Mouse (Mus musculus) liver, adult 2 months (tissue): Measurements from ENCODE around the gene Lcn9. TPM values are rescaled to one million over a fixed set of nuclear protein-coding genes. Genes with fewer than 3 reads are reported as not detected.

ENCODE experiments used
- DNase-seq: peaks from one replicate; pipeline ENCODE4 v3.0.0-alpha.2; 2011; ENCODE audit warnings: low read depth, low spot score; ENCODE audit errors: extremely low read depth
- H3K27ac ChIP-seq: fragments of 200-500 bp; replicated peaks from 2 replicates; pipeline ENCODE4 v1.5.1; 2012; ENCODE audit warnings: low read depth, mild to moderate bottlenecking, control low read depth, inconsistent platforms, low read length; ENCODE audit not compliant: insufficient read depth
- H3K27me3 ChIP-seq: fragments of 200-500 bp; 2 replicates; pipeline ENCODE4 v1.6.1; 2012; ENCODE audit warnings: mild to moderate bottlenecking, moderate library complexity, low read length, inconsistent platforms; ENCODE audit not compliant: control insufficient read depth, insufficient read depth
- H3K36me3 ChIP-seq: fragments of 200-500 bp; 2 replicates; pipeline ENCODE4 v1.6.1; 2012; ENCODE audit warnings: low read length, inconsistent platforms; ENCODE audit not compliant: control insufficient read depth, insufficient read depth
- H3K4me1 ChIP-seq: fragments of 200-500 bp; 2 replicates; pipeline ENCODE4 v1.6.1; 2011; ENCODE audit warnings: low read length; ENCODE audit not compliant: control insufficient read depth, insufficient read depth
- H3K4me3 ChIP-seq: fragments of 200-500 bp; 2 replicates; pipeline ENCODE4 v1.5.1; 2011; ENCODE audit warnings: low read depth, mild to moderate bottlenecking, control low read depth, low read length, moderate library complexity; ENCODE audit not compliant: insufficient read depth
- H3K79me2 ChIP-seq: fragments of 200-500 bp; 2 replicates; pipeline ENCODE4 v1.6.1; 2012; ENCODE audit warnings: inconsistent platforms, mild to moderate bottlenecking, low read length, moderate library complexity; ENCODE audit not compliant: control insufficient read depth, insufficient read depth
- H3K9ac ChIP-seq: fragments of 200-500 bp; 2 replicates; pipeline ENCODE4 v1.6.1; 2012; ENCODE audit warnings: low read depth, mild to moderate bottlenecking, control low read depth, inconsistent platforms, low read length
- CTCF ChIP-seq: fragments of 200-500 bp; IDR thresholded peaks from 2 replicates; pipeline ENCODE4 v1.5.1; 2011; ENCODE audit warnings: low read depth, low read length, control low read depth
- POLR2A ChIP-seq: fragments of 200-500 bp; IDR thresholded peaks from 2 replicates; pipeline ENCODE4 v1.6.1; 2011; ENCODE audit warnings: low read length, control low read depth; ENCODE audit not compliant: insufficient read depth; ENCODE audit errors: extremely low read depth
- WGBS: fragments of 180-500 bp; shearing (Covaris S2); methylation state at CpG from one replicate; pipeline ENCODE4 v1.1.7; 2018; 5-methylcytosine and 5-hydroxymethylcytosine counted together
- polyA plus RNA-seq: library from polyadenylated mRNA; depleted of rRNA; stranded (reverse); fragments of >200 nt; gene quantifications from 2 replicates; pipeline ENCODE4 v1.2.3, GENCODE M21; 2012; rRNA removed
- total RNA-seq: library from RNA; depleted of rRNA; stranded (reverse); fragments of >200 nt; gene quantifications from 2 replicates; pipeline ENCODE4 v1.2.3, GENCODE M21; 2014; rRNA removed

Lcn9 gene
- not detected in 2 replicates for total RNA-seq
- not detected in 2 replicates for polyA plus RNA-seq

DNA sequence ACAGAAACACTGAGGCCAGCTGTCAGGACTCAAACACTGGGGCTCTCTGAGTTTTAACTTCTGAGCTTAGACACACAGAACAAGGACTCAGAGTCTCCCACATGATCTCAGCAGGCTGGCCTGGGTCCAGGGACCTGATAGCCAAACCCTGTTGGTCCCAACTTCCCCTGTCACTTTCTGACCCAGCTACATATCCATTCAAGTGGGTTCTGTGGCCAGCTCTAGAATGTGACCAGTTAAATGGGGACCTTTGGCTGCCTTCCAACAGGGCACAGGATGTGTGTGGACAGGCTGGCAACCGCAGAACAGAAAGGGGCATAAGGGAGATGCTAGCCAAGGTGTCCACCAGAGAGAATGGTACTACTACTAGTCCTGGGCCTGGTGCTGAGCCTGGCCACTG is at the start of gene Lcn9:
Gene Lcn9 (plus strand): TSS at position 348 of the 400 bp plus-strand sequence.
- no peak for DNase-seq
- Histone ChIP-seq H3K9ac (no peak within 1 kb of the TSS), H3K27ac (no peak within 1 kb of the TSS), H3K27me3 (peaks cover 3% of the 10 kb centered on the region; the same call in 1 of the 2 replicates), H3K4me1 (no peaks in the 10 kb centered on the region), H3K79me2 (no peaks in the 10 kb centered on the region), H3K4me3 (no peak within 1 kb of the TSS), H3K36me3 (no peaks in the 10 kb centered on the region)
- 74% methylated on average over 1 of the region's 1 CpGs for WGBS
- TF ChIP-seq CTCF (no peak), POLR2A (no peak)

DNA sequence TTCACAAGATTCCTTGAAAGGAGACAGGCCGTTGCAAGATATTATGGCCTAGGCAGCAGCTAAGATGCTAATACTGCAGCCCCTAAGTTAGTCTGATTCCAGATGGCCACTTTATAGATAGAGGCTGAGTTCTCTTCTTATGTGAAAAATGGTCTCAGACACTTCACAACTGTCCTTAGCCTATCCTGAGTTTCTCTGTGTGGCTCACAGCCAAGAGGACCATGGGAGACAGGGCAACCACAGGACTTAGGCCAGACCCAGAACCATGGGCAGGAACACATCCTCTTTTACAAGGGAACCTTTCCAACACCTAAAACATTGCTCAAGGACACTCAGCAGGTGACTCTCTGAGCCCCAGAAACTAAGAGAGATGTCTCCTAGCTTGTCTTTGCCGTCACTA is 49.4 kb upstream of the Lcn9 start:
- DNase-seq, result no peak
- H3K27me3 ChIP-seq, result no peaks in the 10 kb centered on the region
- H3K4me1 ChIP-seq, result no peaks in the 10 kb centered on the region
- 90% methylated on average over 2 of the region's 2 CpGs for WGBS
- no peak overlapping the region for H3K4me3 ChIP-seq
- no peak overlapping the region for H3K27ac ChIP-seq
- no peak for TF ChIP-seq CTCF
- no peak for TF ChIP-seq POLR2A
- H3K79me2 ChIP-seq, result no peaks in the 10 kb centered on the region
- H3K36me3 ChIP-seq, result no peaks in the 10 kb centered on the region
- no peak overlapping the region for H3K9ac ChIP-seq

- Histone ChIP-seq H3K27me3 (no peaks in the 10 kb centered on the region), H3K36me3 (no peaks in the 10 kb centered on the region), H3K27ac (no peak overlapping the region), H3K79me2 (no peaks in the 10 kb centered on the region), H3K9ac (no peak overlapping the region), H3K4me3 (no peak overlapping the region), H3K4me1 (no peaks in the 10 kb centered on the region)
- TF ChIP-seq CTCF, result no peak
- DNase-seq, result no peak
- WGBS, result 73% methylated on average over 2 of the region's 2 CpGs
Observed at GRCm38 (mm10) chr2:25774640-25775039, 48.3 kb upstream of the Lcn9 start.

GRCm38 (mm10) chr2:25775991-25776390 is 47.0 kb upstream of the Lcn9 start:
- H3K27ac ChIP-seq, result no peak overlapping the region
- WGBS, result 80% methylated on average over 3 of the region's 3 CpGs
- H3K9ac ChIP-seq, result no peak overlapping the region
- no peaks in the 10 kb centered on the region for H3K27me3 ChIP-seq
- no peak overlapping the region for H3K4me3 ChIP-seq
- DNase-seq, result no peak
- no peaks in the 10 kb centered on the region for H3K4me1 ChIP-seq
- H3K79me2 ChIP-seq, result no peaks in the 10 kb centered on the region
- no peaks in the 10 kb centered on the region for H3K36me3 ChIP-seq
- TF ChIP-seq CTCF (no peak), POLR2A (no peak)

GRCm38 (mm10) chr2:25776717-25777116 is 46.2 kb upstream of the Lcn9 start, which contains the start of gene Lcn11:
Lcn11 (plus strand) TSS chr2:25777017.
- no peaks in the 10 kb centered on the region for H3K27me3 ChIP-seq
- H3K79me2 ChIP-seq, result no peaks in the 10 kb centered on the region
- no peak for DNase-seq
- no peak within 1 kb of the TSS for H3K9ac ChIP-seq
- no peaks in the 10 kb centered on the region for H3K36me3 ChIP-seq
- no peak for TF ChIP-seq CTCF
- 91% methylated on average over 1 of the region's 1 CpGs for WGBS
- no peak within 1 kb of the TSS for H3K27ac ChIP-seq
- no peaks in the 10 kb centered on the region for H3K4me1 ChIP-seq
- no peak within 1 kb of the TSS for H3K4me3 ChIP-seq

DNA sequence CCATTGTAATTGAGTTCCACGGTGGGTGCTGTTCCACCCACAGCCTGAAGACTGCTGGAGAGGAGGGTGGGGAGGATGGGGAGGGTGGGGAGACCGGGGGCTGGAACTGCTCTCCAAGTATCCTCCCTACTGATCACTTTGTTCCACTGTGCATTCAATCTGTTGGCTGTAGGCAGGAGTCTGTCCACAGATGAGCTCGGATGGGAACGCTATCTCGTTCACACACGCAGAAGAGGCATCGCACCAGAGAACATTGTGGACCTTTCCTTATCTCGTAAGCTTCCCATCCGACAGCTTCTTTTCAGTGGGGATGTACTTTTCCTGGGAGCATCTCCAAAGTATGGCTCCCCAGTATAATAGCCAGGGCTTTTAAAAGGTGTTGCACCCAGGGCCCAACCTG is 43.9 kb upstream of the Lcn9 start:
- H3K36me3 ChIP-seq, result no peaks in the 10 kb centered on the region
- H3K4me3 ChIP-seq, result no peak overlapping the region
- no peak overlapping the region for H3K27ac ChIP-seq
- no peak for TF ChIP-seq CTCF
- no peak for TF ChIP-seq POLR2A
- WGBS, result 80% methylated on average over 9 of the region's 9 CpGs
- H3K27me3 ChIP-seq, result no peaks in the 10 kb centered on the region
- H3K9ac ChIP-seq, result no peak overlapping the region
- no peak for DNase-seq
- no peaks in the 10 kb centered on the region for H3K4me1 ChIP-seq
- H3K79me2 ChIP-seq, result no peaks in the 10 kb centered on the region
